Mouse (Mus musculus) forelimb bud, embryonic 11.5 days (tissue): ENCODE measurements at regions not wholly inside any gene's neighbourhood (a gene's known extent, or its start where the extent isn't known, plus 50 kb on each side); places are given as distances from the start of the nearest gene placed in this dataset.

ENCODE experiments used
- DNase-seq: peaks from one replicate; pipeline ENCODE4 v3.0.0-alpha.2; 2012; ENCODE audit warnings: low read depth, low spot score

DNA sequence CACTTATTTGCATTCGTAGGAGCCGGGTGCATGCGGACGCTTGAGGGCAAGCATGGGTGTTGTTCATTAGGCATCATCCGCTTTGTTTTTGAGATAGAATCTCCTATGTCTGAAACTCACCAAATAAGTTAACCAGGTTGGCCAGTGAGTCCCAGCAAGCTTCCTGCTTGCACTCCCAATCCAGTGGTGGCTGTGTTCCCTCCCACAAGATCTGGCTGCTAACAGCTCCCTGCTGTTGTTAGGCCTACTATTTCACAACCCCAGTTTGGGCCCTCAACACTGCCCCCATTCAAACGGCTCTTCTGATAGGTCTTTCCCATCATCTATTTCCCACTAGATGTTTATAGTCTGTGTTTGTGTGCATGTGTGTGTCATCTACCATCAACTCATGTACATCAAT is 56.3 kb upstream of the Rgma start:
- no peak for DNase-seq

DNA sequence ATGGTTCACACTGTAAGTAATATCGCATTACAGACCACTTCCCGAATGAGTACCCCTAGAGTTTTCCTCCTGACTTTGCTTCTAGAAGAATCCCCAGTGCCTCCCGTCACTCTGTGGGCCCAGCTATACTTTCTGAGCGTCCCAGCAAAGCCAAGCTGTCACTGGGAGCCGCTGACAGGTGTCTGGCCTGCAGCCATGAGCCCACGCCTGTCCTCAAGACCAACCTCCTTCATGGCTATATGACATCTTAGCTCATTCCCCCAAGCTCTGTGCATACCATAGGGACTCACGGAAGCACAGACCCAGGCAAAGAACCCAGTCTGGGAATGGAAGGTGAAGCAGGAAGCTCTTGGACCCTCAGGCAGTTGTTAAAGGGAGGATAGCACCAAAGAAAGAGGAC is 55.3 kb upstream of the Rgma start:
- DNase-seq: no peak

DNA sequence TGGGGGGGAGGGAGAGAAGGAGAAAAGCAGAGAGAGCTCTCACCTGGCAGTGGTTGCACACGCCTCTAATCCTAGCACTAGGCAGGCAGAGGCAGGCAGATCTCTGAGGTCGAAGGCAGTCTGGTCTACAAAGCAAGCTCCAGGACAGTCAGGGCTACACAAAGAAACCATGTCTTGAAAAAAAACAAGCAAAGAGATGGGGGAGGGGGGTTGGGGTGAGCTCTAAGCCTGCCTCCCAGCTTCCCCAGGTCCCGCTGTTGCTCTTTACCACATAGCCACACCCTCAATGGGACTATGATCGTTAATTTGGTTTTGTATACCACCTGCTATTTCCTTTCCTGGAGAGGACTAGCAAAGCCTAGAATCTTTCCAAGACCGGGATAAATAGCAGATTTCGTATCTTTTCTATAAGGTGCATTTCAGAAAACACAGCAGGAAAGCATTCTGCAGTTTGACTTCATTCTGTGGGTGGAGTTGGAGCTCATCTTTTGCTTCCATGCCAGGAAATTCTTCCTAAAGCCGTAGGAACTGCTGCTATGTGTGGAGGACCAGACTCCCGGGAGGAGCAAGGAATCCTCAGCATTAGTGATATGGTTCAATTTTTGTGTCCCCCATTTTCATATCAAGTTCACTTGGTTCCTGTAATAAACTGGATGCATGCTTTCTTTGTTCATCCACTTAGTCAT is 52.7 kb upstream of the Rgma start:
- DNase-seq: no peak

DNA sequence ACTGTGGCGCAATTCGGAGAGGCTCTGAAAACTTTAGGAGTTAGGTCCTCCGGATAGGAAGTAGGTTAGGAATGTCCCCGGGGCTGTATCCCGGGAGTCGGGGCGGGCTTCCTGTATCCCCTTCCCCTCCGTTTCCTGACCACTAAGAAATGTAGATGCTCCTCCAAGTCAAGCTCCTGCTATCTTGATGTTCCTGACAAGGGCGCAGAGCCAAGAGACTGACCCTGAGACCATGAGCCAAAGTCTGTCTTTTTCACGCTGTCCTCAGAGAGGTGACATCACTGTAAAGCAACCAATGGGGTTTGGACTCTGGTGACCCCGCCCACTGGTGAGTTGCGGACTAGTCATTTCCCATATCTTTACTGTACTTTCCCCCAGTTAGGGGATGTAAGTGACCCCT is 51.8 kb upstream of the Rgma start:
- no peak for DNase-seq

DNA sequence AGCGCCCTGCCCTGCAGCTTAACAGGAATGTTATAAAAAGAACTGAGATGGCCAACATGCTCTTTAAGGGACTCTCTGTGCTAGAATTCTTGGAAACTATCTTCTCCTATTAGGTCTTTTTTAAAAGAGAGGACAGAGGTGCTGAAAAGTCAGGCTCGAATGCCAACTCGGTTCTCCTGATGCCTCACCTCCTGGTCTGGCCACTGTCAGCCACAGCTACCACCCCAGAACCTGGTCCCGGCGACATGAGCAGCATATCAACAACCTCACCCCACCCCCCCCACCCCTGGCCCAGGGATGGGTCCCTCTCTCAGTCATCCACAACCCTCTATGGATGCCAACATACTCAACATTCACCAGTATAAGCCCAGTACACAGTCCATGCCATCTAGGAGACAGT is 49.8 kb upstream of the Rgma start:
- DNase-seq: no peak
